Mouse (Mus musculus) ES-Bruce4 (cell line): ENCODE measurements around the gene Arfgap1. TPM values are rescaled to one million over a fixed set of nuclear protein-coding genes. Genes with fewer than 3 reads are reported as not detected.
A peak's percentile ranks its signal among the peaks of the same experiment; 100 is the strongest.

Experiments used
- H3K27ac ChIP-seq: 2 replicates; pipeline ENCODE4 v1.5.1; 2012; ENCODE audit warnings: low read length, inconsistent platforms; ENCODE audit not compliant: insufficient read depth
- H3K27me3 ChIP-seq: 2 replicates; pipeline ENCODE4 v1.6.1; 2012; ENCODE audit warnings: mild to moderate bottlenecking, low read length, inconsistent platforms; ENCODE audit not compliant: control insufficient read depth, poor library complexity, insufficient read depth, severe bottlenecking
- H3K36me3 ChIP-seq: 2 replicates; pipeline ENCODE4 v1.6.1; 2012; ENCODE audit warnings: inconsistent platforms, mild to moderate bottlenecking, low read length, moderate library complexity; ENCODE audit not compliant: control insufficient read depth, poor library complexity, insufficient read depth, severe bottlenecking
- H3K4me1 ChIP-seq: one replicate; pipeline ENCODE4 v1.8.1; 2011; ENCODE audit warnings: low read length; ENCODE audit not compliant: control insufficient read depth, insufficient read depth
- H3K4me3 ChIP-seq: 2 replicates; pipeline ENCODE4 v1.5.1; 2011; ENCODE audit warnings: low read depth, mild to moderate bottlenecking, low read length
- H3K9ac ChIP-seq: 2 replicates; pipeline ENCODE4 v1.6.1; 2012; ENCODE audit warnings: low read depth, mild to moderate bottlenecking, inconsistent platforms; ENCODE audit not compliant: poor library complexity, severe bottlenecking
- H3K9me3 ChIP-seq: replicated peaks from 2 replicates; pipeline ENCODE4 v1.6.1; 2012; ENCODE audit warnings: mild to moderate bottlenecking, low read length, inconsistent platforms; ENCODE audit not compliant: control insufficient read depth, poor library complexity, insufficient read depth, severe bottlenecking
- CTCF ChIP-seq: IDR thresholded peaks from one replicate; pipeline ENCODE4 v1.8.1; 2011; ENCODE audit warnings: low read depth, low read length
- EP300 ChIP-seq: IDR thresholded peaks from 2 replicates; pipeline ENCODE4 v1.6.1; 2011; ENCODE audit warnings: low read depth, low read length; ENCODE audit not compliant: insufficient read depth
- POLR2A ChIP-seq: IDR thresholded peaks from one replicate; pipeline ENCODE4 v1.8.1; 2011; ENCODE audit warnings: low read length; ENCODE audit not compliant: insufficient read depth
- polyA plus RNA-seq: library from polyadenylated mRNA; stranded (reverse); fragments of >200 nt; gene quantifications from 2 replicates; pipeline ENCODE4 v1.2.4, GENCODE M21; 2011; ENCODE audit warnings: low read depth; ENCODE audit not compliant: missing spikeins, insufficient read depth, insufficient read length

The Arfgap1 gene
- polyA plus RNA-seq, 1 experiment, result 37.2 TPM

GRCm38 (mm10) chr2:180953638-180954037 lies 13.4 kb upstream of the Arfgap1 start:
- Histone ChIP-seq H3K9ac (peak overlapping the region; percentile 14; the same call in 1 of the 2 replicates), H3K9me3 (no peaks in the 10 kb centered on the region), H3K4me3 (peak overlapping the region; percentile 42), H3K27ac (peak overlapping the region; percentile 81), H3K27me3 (no peaks in the 10 kb centered on the region), H3K4me1 (peaks cover 8% of the 10 kb centered on the region), H3K36me3 (no peaks in the 10 kb centered on the region)
- peak; percentile 60; the same call in 1 of the 2 replicates for TF ChIP-seq EP300
- TF ChIP-seq CTCF, result no peak
- no peak for TF ChIP-seq POLR2A

- peak within 1 kb of the TSS; percentile 14 for H3K9ac ChIP-seq
- peaks cover 8% of the 10 kb centered on the region for H3K4me1 ChIP-seq
- TF ChIP-seq EP300 (no peak), CTCF (no peak), POLR2A (no peak)
- H3K36me3 ChIP-seq, result no peaks in the 10 kb centered on the region
- no peaks in the 10 kb centered on the region for H3K27me3 ChIP-seq
- no peaks in the 10 kb centered on the region for H3K9me3 ChIP-seq
- peak within 1 kb of the TSS; percentile 81 for H3K27ac ChIP-seq
- peak within 1 kb of the TSS; percentile 55 for H3K4me3 ChIP-seq
Measured at GRCm38 (mm10) chr2:180954061-180955047, 12.7 kb upstream of the Arfgap1 start, which contains the start of gene Nkain4. Nkain4 (minus strand) TSS chr2:180954699.

- Histone ChIP-seq H3K27me3 (no peaks in the 10 kb centered on the region), H3K27ac (no peak overlapping the region)
- TF ChIP-seq CTCF (no peak), POLR2A (no peak), EP300 (no peak)
Measured at GRCm38 (mm10) chr2:180959605-180960004, 7.4 kb upstream of the Arfgap1 start.

GRCm38 (mm10) chr2:180960187-180960586 lies 6.8 kb upstream of the Arfgap1 start:
- no peaks in the 10 kb centered on the region for H3K36me3 ChIP-seq
- H3K9ac ChIP-seq, result no peak overlapping the region
- no peaks in the 10 kb centered on the region for H3K27me3 ChIP-seq
- no peak overlapping the region for H3K4me3 ChIP-seq
- H3K9me3 ChIP-seq, result no peaks in the 10 kb centered on the region
- TF ChIP-seq CTCF (no peak), POLR2A (no peak), EP300 (no peak)
- H3K4me1 ChIP-seq, result no peaks in the 10 kb centered on the region
- H3K27ac ChIP-seq, result no peak overlapping the region

More at GRCm38 (mm10) chr2:180959605-180960004, 7.4 kb upstream of the Arfgap1 start:
- Histone ChIP-seq H3K4me3 (no peak overlapping the region), H3K36me3 (no peaks in the 10 kb centered on the region), H3K4me1 (no peaks in the 10 kb centered on the region), H3K9ac (no peak overlapping the region), H3K9me3 (no peaks in the 10 kb centered on the region)

- TF ChIP-seq EP300 (no peak), CTCF (no peak), POLR2A (no peak)
- no peak overlapping the region for H3K9ac ChIP-seq
- H3K4me3 ChIP-seq, result no peak overlapping the region
- no peaks in the 10 kb centered on the region for H3K27me3 ChIP-seq
- no peaks in the 10 kb centered on the region for H3K4me1 ChIP-seq
- H3K36me3 ChIP-seq, result no peaks in the 10 kb centered on the region
- H3K9me3 ChIP-seq, result no peaks in the 10 kb centered on the region
- no peak overlapping the region for H3K27ac ChIP-seq
Measured at GRCm38 (mm10) chr2:180962616-180963308, 4.3 kb upstream of the Arfgap1 start.
